9 mouse cellular contexts compared by ENCODE assay signal in genomic region chr12:75656580-75656979, GRCm38 (mm10). TPM values are rescaled to one million over a fixed set of nuclear protein-coding genes. Genes with fewer than 3 reads are reported as not detected.
DNase-seq lines count a peak whose midpoint lies in the region; ATAC-seq and TF ChIP-seq lines count a peak whose summit lies in the region.
"Had no signal": no experiment of that assay in that cellular context is flagged by ENCODE, and none has a peak within 500 bp of the region (broad histone marks: within the 10 kb centered on the region; RNA-seq: fewer than 3 reads in every experiment).

No protein-coding gene starts in this region.

- 42% methylated on average over 3 of the region's 3 CpGs for WGBS in hindbrain, embryonic 16.5 days
- 47% methylated on average over 3 of the region's 3 CpGs for WGBS in hindbrain, embryonic 11.5 days
- WGBS in cerebellum, adult 2 months, result 23% methylated on average over 3 of the region's 3 CpGs
- 30% methylated on average over 3 of the region's 3 CpGs for WGBS in intestine, postnatal 0 days
- WGBS in lung, adult 2 months, result 41% methylated on average over 3 of the region's 3 CpGs

- TF ChIP-seq CTCF in G1E (IDR thresholded peaks at IDR 0.05; ENCODE audit: low read depth, low read length), result no peak
- peak; percentile 83 for TF ChIP-seq CTCF in cerebellum, adult 2 months (IDR thresholded peaks at IDR 0.05; ENCODE audit: borderline replicate concordance, insufficient read depth, low read depth, low read length)
- TF ChIP-seq CTCF in intestine, postnatal 0 days (IDR thresholded peaks at IDR 0.05; ENCODE audit: low read depth), result peak; percentile 84
- peak; percentile 70; the same call in 1 of the 2 replicates for TF ChIP-seq CTCF in lung, adult 2 months (IDR thresholded peaks at IDR 0.05; ENCODE audit: insufficient read depth, low read length)

- no peak for TF ChIP-seq POLR2A in cerebellum, adult 2 months (IDR thresholded peaks at IDR 0.05; ENCODE audit: borderline replicate concordance, insufficient read depth, low read length)
- TF ChIP-seq POLR2A in lung, adult 2 months (IDR thresholded peaks at IDR 0.05; ENCODE audit: borderline replicate concordance, extremely low read depth, low read depth, low read length), result no peak

- no peak for DNase-seq in hindbrain, embryonic 11.5 days (ENCODE audit: low spot score)
- no peak for DNase-seq in G1E (ENCODE audit: low spot score)
- peak; percentile 39 to 60 for DNase-seq in cerebellum, adult 2 months
- no peak for DNase-seq in lung, adult 2 months
- DNase-seq in spleen, postnatal 10 days (ENCODE audit: low spot score in 2 of 2), result no peak

- no peak overlapping the region for H3K4me3 ChIP-seq in hindbrain, embryonic 16.5 days (ENCODE audit: low read length)
- H3K4me3 ChIP-seq in hindbrain, embryonic 11.5 days (ENCODE audit: low read depth, low read length), result no peak overlapping the region
- H3K4me3 ChIP-seq in G1E (ENCODE audit: low read depth, low read length), result no peak overlapping the region
- no peak overlapping the region for H3K4me3 ChIP-seq in cerebellum, adult 2 months (replicated peaks; ENCODE audit: insufficient read depth, low read depth, low read length)
- no peak overlapping the region for H3K4me3 ChIP-seq in intestine, postnatal 0 days (ENCODE audit: low read depth, low read length)
- H3K4me3 ChIP-seq in lung, adult 2 months (replicated peaks; ENCODE audit: extremely low read depth, low read depth, low read length), result no peak overlapping the region
- H3K4me3 ChIP-seq: limb, embryonic 12.5 days had no signal

- H3K4me1 ChIP-seq in hindbrain, embryonic 16.5 days (ENCODE audit: control insufficient read depth, insufficient read depth, low read depth, low read length), result no peaks in the 10 kb centered on the region
- no peaks in the 10 kb centered on the region for H3K4me1 ChIP-seq in hindbrain, embryonic 11.5 days (replicated peaks; ENCODE audit: control insufficient read depth, insufficient read depth, low read length)
- peaks cover 26% of the 10 kb centered on the region for H3K4me1 ChIP-seq in G1E (ENCODE audit: insufficient read depth, low read depth, low read length)
- no peaks in the 10 kb centered on the region for H3K4me1 ChIP-seq in cerebellum, adult 2 months (ENCODE audit: control insufficient read depth, insufficient read depth, low read length)
- no peaks in the 10 kb centered on the region for H3K4me1 ChIP-seq in intestine, postnatal 0 days (replicated peaks; ENCODE audit: control insufficient read depth, insufficient read depth, low read length)
- H3K4me1 ChIP-seq in lung, adult 2 months (ENCODE audit: control insufficient read depth, insufficient read depth, low read length), result peaks cover 2% of the 10 kb centered on the region; the same call in 1 of the 2 replicates
- H3K4me1 ChIP-seq: limb, embryonic 12.5 days had no signal

- H3K36me3 ChIP-seq in hindbrain, embryonic 16.5 days (ENCODE audit: control insufficient read depth, insufficient read depth, low read length), result no peaks in the 10 kb centered on the region
- no peaks in the 10 kb centered on the region for H3K36me3 ChIP-seq in hindbrain, embryonic 11.5 days (ENCODE audit: control insufficient read depth, insufficient read depth, low read length)
- peaks cover 31% of the 10 kb centered on the region for H3K36me3 ChIP-seq in G1E (replicated peaks)
- H3K36me3 ChIP-seq in intestine, postnatal 0 days (ENCODE audit: control insufficient read depth, insufficient read depth), result no peaks in the 10 kb centered on the region
- H3K36me3 ChIP-seq: limb, embryonic 12.5 days had no signal

- H3K9me3 ChIP-seq in hindbrain, embryonic 16.5 days (ENCODE audit: control insufficient read depth, low read length), result no peaks in the 10 kb centered on the region
- no peaks in the 10 kb centered on the region for H3K9me3 ChIP-seq in hindbrain, embryonic 11.5 days (ENCODE audit: control insufficient read depth, low read length)
- no peaks in the 10 kb centered on the region for H3K9me3 ChIP-seq in G1E (replicated peaks)
- H3K9me3 ChIP-seq in intestine, postnatal 0 days (ENCODE audit: control insufficient read depth), result no peaks in the 10 kb centered on the region
- H3K9me3 ChIP-seq: limb, embryonic 12.5 days had no signal

- no peak overlapping the region for H3K4me2 ChIP-seq in hindbrain, embryonic 16.5 days (ENCODE audit: low read length)
- no peak overlapping the region for H3K4me2 ChIP-seq in hindbrain, embryonic 11.5 days (replicated peaks; ENCODE audit: low read depth, low read length)
- no peak overlapping the region for H3K4me2 ChIP-seq in intestine, postnatal 0 days (replicated peaks; ENCODE audit: low read depth)
- H3K4me2 ChIP-seq: limb, embryonic 12.5 days had no signal

- no peaks in the 10 kb centered on the region for H3K27me3 ChIP-seq in hindbrain, embryonic 16.5 days (replicated peaks; ENCODE audit: control insufficient read depth, insufficient read depth, low read length)
- H3K27me3 ChIP-seq in hindbrain, embryonic 11.5 days (ENCODE audit: control insufficient read depth, insufficient read depth, low read length), result no peaks in the 10 kb centered on the region
- H3K27me3 ChIP-seq in G1E (ENCODE audit: insufficient read depth, low read length), result no peaks in the 10 kb centered on the region
- no peaks in the 10 kb centered on the region for H3K27me3 ChIP-seq in cerebellum, adult 2 months (ENCODE audit: control insufficient read depth, insufficient read depth, low read length)
- no peaks in the 10 kb centered on the region for H3K27me3 ChIP-seq in intestine, postnatal 0 days (replicated peaks; ENCODE audit: control insufficient read depth, insufficient read depth, low read length)
- H3K27me3 ChIP-seq: limb, embryonic 12.5 days had no signal

- no peak overlapping the region for H3K9ac ChIP-seq in hindbrain, embryonic 16.5 days (ENCODE audit: low read depth, low read length)
- H3K9ac ChIP-seq in hindbrain, embryonic 11.5 days (ENCODE audit: low read depth, low read length), result no peak overlapping the region
- H3K9ac ChIP-seq in intestine, postnatal 0 days (ENCODE audit: low read depth, low read length), result no peak overlapping the region
- H3K9ac ChIP-seq: limb, embryonic 12.5 days had no signal

- peak; percentile 83; the same call in 1 of the 2 replicates for ATAC-seq in hindbrain, embryonic 16.5 days
- no peak for ATAC-seq in hindbrain, embryonic 11.5 days (ENCODE audit: low FRiP score)
- ATAC-seq in G1E (ENCODE audit: extremely low read depth, insufficient number of reproducible peaks, low FRiP score, poor library complexity, severe bottlenecking), result peak; percentile 54; the same call in 1 of the 2 replicates
- ATAC-seq in intestine, postnatal 0 days, result no peak
- no peak for ATAC-seq in activated CD4-positive, CD25-positive, alpha-beta regulatory T cell, adult 4 months

- no peak overlapping the region for H3K27ac ChIP-seq in hindbrain, embryonic 16.5 days (ENCODE audit: low read depth, low read length)
- H3K27ac ChIP-seq in hindbrain, embryonic 11.5 days (ENCODE audit: low read depth, low read length), result no peak overlapping the region
- H3K27ac ChIP-seq in cerebellum, adult 2 months (ENCODE audit: insufficient read depth, low read length), result no peak overlapping the region
- H3K27ac ChIP-seq in intestine, postnatal 0 days (ENCODE audit: low read depth, low read length), result no peak overlapping the region
- H3K27ac ChIP-seq: limb, embryonic 12.5 days had no signal

RNA-seq across cellular contexts. Expression of gene Wdr89, which starts 12.8 kb away (rescaled TPM):
- polyA plus RNA-seq in hindbrain, embryonic 16.5 days (2015; fragmentation: Nextera tagmentation; extraction: Ambion mirVana), result 4.3 and 7.1 TPM in 2 replicates
- 9.3 and 10.5 TPM in 2 replicates for polyA plus RNA-seq in hindbrain, embryonic 11.5 days (2014; fragmentation: Nextera tagmentation; extraction: Ambion mirVana)
- total RNA-seq in G1E (2014; fragmentation: Nextera tagmentation) (19.5 and 22.2 TPM in 2 replicates), G1E (2017) (22.6 and 28.2 TPM in 2 replicates)
- polyA plus RNA-seq in G1E (2012), result 8.7 and 11.3 TPM in 2 replicates
- 5.1 and 5.4 TPM in 2 replicates for polyA plus RNA-seq in cerebellum, adult 2 months (2012; rRNA removed)
- polyA plus RNA-seq in intestine, postnatal 0 days (2015; fragmentation: Nextera tagmentation; extraction: Ambion mirVana), result 4.3 and 5.3 TPM in 2 replicates
- polyA plus RNA-seq in lung, adult 2 months (2012; rRNA removed), result 1.3 and 2.0 TPM in 2 replicates
- 10 to 100 TPM; 17.3 to 24.7 TPM for polyA plus RNA-seq in activated CD4-positive, CD25-positive, alpha-beta regulatory T cell, adult 4 months (2017; shearing (Covaris generic))

Comparison
In these comparisons a context has a peak if more than half of its experiments do, and no peak if none do; other contexts are left out.
1. ATAC-seq: peak in hindbrain, embryonic 16.5 days (single experiment) and G1E (single experiment); none in hindbrain, embryonic 11.5 days (single experiment), intestine, postnatal 0 days (single experiment) and activated CD4-positive, CD25-positive, alpha-beta regulatory T cell, adult 4 months (single experiment).
2. DNase-seq: peak in cerebellum, adult 2 months (2 of 2); none in hindbrain, embryonic 11.5 days (single experiment), G1E (single experiment), lung, adult 2 months (single experiment) and spleen, postnatal 10 days (0 of 2).